Mouse (Mus musculus) heart, postnatal 4 days (tissue): ENCODE measurements around the gene Nsmce1. TPM values are rescaled to one million over a fixed set of nuclear protein-coding genes. Genes with fewer than 3 reads are reported as not detected.
"Not testable (repeated sequence)": the region's sequence is repeated elsewhere in the genome, so short reads cannot be mapped to it uniquely, and the experiment has no call there.

Source experiments
- DNase-seq: peaks from one replicate; pipeline ENCODE4 v3.0.0; 2021
- total RNA-seq, 2 experiments: library from RNA; stranded (reverse); gene quantifications; 2 replicates each; pipeline ENCODE4 v1.2.3; 2021

The Nsmce1 gene
- total RNA-seq, 2 experiments from 2014 or later: 43.3 to 46.1 TPM

DNA sequence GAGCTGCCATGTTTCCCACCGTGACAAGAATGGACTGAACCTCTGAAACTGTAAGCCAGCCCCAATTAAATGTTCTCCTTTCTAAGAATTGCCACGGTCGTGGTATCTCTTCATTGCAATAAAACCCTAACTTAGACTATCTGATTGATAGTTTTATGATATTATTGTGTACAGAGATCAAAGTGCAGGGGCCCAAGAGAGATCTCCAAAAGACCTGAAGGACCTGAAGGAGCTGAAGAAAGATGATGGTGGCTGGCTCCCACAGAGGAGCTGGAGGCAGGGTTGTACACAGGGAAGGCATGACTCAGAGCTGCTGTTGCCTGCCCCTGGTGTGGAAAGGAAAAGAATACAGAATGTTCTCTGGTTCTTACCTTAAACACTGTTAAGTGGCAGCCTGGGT is 57.5 kb downstream of the Nsmce1 start:
- DNase-seq: no peak

DNA sequence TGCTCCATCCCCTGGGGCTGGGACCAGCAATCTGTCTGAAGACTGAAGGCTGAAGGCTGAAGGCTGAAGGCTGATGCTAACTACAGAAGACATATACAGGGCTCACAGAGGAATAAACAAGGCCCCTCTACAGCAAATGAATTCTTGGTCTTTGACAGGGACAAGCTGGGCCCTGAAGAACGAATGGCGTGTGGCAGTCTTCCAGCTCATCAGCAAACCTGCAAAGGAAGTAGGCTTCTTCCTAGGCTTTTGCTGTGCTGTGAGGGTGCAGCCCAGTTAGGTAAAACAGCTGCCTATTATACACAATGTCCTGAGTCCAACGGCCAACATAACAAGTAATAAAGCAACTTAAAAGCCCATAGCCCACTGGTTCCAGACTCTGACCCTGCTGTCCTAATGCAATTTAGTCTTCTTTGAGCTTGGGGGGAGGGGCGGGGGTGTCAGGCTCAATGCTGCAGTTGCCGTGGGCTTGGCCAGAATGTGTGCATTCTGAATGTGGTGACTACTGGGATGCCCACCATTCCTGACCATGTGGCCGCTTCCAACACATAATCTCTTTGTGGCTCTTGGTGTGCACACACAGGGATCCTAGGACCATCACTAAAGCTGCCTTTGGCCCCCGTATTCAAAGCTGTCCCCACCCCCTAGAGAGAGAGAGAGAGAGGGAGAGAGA is 61.1 kb downstream of the Nsmce1 start:
- DNase-seq: no peak

DNA sequence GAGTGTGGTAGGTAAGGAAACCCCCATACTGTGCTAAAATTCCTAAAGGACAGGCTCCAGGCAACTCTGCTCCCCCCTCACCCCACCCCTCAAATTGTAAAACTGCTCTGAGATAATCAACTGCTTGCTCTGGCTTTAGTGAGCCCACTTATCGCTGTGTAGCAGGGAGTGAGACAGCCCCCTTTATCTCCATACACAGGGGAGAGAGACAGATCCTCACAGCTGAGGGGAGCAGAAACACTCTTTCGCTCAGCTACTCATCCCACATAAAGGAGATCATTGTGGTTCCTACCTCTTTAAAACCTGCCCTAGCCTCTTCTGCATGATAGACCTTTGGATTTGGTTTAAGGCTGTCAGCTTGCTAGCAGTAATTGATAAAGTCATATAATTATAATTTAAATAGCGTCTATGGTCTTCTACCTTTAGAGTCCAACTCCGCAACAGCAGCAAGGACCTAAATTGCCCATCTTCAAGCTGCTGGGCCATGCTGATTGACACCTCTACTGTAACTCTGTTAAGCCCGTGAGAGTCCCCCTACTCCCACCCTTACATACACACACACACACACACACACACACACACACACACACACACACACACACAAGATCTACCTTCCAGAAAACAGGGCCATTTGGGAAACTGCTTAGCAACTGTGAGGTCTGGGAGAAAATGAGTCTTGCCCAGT is 62.4 kb downstream of the Nsmce1 start:
- not testable (repeated sequence) for DNase-seq

DNA sequence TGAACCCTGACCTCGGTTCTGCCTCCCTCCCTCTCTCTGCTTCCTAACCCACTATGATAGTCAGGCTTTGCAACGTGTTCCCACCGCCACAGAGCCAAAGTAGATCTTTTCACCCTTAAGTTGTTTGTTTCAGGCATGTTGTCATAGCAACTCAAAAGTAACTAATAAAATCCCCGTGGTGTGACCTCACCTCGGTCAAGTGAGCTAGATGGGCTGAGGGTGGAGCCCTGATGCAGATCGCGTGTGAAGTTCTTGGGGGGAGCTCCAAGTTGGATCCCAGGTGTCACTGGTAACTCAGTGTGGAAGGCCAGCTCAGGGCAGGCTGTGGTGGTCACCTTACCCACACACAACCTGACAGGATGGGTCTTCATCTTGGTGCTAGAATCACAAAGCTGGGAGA is 63.0 kb downstream of the Nsmce1 start:
- no peak for DNase-seq

DNA sequence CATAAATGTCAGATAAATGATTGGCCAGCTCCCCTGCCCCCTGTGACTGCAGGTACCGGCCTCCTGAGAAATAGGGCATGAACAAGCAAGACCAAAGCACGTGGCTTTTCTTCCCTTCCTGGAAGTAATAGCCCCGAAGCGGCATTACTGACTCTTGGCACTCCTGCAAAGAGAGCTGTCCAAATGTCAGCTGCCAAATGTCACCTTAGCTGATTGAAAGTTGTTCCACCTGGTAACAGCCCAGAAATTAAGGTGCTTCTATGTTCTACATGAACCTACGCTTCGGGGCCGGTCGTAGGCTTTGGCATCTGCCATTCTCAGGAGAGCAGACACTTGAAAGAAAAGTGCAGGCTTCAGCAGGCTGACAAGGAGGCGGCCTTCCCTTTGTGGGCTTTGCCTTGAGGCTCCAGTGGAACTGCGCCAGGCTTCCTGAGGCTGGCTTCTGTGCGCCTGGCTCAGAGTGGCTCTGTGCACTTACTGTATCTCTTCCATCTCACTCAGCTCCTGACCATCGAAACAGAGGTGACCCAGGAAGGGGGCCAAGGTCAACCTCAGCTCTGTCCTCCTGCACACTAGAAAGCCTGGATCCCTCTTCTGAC is 63.8 kb downstream of the Nsmce1 start:
- DNase-seq: peak; percentile 18

DNA sequence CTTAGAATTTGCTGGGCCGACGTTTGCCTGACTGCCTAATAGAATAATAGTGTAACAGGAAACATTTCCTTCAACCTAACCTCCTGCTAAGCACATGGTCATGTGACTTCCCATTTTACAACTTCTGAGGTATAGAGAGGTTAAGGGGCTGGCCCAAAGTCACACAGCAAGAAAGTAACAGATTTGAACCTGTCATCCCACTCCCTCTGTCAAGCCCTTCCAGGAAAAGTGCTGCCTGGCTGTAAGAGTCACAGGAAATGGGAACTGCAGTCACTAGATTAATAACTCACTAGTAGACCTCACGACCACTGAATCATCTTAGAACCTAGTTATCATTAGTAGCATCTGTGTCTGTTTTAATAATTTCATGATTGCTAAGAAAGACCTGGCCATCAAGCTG is 68.3 kb downstream of the Nsmce1 start:
- no peak for DNase-seq

DNA sequence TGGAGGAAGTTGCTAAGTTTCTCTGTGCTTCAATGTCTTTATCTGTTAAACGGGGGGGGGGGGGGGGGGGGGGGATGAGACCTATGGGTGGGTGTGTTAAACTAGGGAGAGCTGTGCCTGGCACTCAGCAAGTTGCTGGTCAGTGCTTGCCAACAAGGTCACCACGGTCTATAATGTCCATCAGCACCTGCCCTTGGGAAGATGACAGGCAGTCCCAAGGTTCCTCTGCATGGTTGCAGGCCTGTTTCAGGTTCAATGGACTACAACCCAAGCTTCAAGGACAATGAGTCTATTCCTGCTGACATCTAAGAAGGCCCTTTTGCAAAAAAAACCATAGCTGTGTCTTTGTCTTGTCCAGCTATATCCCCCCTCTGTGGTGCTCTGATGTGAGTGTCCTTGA is 69.5 kb downstream of the Nsmce1 start:
- DNase-seq: no peak

DNA sequence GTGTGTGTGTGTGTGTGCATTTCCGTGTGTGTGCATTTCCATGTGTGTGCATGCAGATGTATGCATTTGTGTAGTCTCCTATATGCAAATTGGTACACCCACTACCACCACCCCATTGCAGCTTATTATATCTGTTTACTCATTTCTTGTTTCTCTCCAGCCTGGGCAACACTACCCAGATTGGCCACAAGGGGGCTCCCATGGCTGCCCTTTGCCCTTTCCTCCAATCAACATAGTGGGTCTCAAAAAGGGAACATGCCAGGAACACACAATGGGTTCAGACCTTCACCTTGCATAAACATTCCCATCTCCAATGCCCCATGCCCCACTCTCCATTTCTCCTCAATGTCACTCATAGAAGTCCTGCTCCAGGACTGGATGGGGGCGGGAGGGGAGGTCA is 71.2 kb downstream of the Nsmce1 start:
- DNase-seq: peak; percentile 59

DNA sequence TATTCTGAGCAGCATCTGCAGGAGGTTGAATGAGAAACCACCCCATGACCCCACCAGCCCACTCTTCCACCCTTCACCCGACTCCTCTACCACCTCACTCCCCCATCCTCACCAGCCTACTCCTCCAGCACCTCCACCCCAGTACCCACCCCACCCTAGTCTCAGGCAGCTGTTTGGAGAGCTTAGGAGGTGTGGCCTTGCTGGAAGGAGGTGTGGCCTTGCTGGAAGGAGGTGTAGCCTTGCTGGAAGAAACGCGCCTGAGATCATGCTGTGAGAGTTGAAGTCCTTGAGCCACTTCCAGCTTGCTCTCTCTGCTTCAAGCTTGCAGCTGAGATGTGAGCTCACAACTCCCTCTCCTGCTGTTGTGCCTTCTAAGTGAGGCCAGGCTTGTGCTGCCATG is 73.0 kb downstream of the Nsmce1 start:
- no peak for DNase-seq

Other genes starting within 250 kb of the Nsmce1 start
- 1 to 10 TPM; 4.4 to 5.3 TPM for gene Kdm8, start 46.9 kb downstream of the Nsmce1 start, total RNA-seq
- gene Il4ra, start 60.5 kb upstream of the Nsmce1 start, total RNA-seq: 10 to 100 TPM; 22.2 to 23.7 TPM
- gene Il21r, start 111.8 kb upstream of the Nsmce1 start, total RNA-seq: under 1 TPM; 0.50 to 0.69 TPM
- gene Gtf3c1, start 216.2 kb upstream of the Nsmce1 start, total RNA-seq: 10 to 100 TPM; 87.6 to 97.4 TPM
- 10 to 100 TPM; 19.0 to 20.6 TPM for gene D430042O09Rik, start 216.3 kb upstream of the Nsmce1 start, total RNA-seq